Mouse (Mus musculus): Measurements from ENCODE around the gene Tmem141. TPM values are rescaled to one million over a fixed set of nuclear protein-coding genes. Genes with fewer than 3 reads are reported as not detected.

Tmem141 gene
- total RNA-seq (2014; fragmentation: Nextera tagmentation) (2.1 and 3.0 TPM in 2 replicates), total RNA-seq (2017) (3.7 and 5.9 TPM in 2 replicates)

DNA sequence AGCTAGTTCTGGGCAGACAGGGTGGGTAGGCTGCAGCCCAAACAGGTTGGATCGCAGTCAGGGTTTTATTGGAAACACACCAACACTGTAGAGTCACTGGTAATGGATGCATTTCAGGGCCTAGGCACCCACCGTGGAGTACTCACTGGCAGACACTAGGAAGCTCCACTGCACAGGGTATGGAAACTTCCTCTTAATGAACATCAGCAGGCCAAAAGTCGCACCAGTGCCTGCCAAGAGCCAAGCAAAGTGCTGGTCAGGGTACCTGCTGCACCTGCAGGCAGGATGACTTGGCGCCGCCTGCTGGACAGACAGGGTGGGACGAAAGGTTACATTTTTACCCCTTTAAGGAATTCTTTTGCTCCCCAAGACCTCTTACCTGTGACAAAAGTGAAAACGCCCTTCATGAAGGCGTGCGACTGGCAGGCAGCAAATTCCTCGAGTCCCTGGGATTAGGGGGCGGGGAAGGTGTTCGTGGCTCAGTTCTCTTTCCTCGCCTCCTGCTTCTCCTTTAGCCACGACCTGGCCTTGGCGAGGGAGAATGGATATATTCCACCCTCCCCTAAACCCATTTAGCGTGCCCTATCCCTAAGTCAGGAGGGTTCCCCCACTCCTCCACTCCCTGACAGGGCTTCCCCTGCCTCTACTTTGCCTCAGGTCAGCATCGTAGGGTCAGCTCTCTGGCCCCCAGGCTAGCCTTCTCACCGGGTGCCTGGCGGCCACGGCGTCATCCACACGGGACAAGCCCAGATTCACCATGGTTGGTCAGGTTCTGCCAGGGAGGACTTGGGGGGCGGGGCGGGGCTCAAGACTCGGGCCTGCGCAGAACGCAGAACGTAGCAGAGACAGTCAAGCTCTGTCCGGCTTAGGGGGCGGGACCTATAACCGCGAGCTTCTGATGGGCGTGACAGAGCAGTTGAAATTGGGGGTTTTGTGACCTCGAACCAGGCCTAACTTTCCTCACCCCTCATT lies at the start of gene Tmem141:
Gene Tmem141, minus strand, starts transcription at position 777 of the 972 bp plus-strand sequence.
- peak; percentile 90 for ATAC-seq (replicated peaks; ENCODE audit: low FRiP score, low TSS enrichment, poor library complexity, severe bottlenecking)

DNA sequence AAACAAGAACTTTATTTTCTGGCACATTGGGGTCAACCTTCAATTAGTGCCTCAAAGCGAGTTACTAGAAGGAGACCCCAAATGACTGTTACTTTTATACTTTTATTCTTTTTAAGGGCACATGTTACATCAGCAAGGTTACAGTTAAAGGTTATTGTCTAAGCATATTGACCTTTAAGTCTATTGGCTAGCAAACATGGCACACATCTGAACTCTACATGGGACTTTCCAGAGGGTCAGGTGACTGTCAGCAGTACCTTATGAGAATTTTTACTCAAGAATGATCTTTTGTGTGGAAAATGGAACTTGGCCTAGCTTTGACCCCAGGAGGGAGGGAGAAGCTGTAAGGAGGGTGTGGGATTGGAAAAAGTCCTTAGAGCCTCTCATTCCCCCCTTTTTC lies 44.7 kb upstream of the Tmem141 start:
- no peak for ATAC-seq (replicated peaks; ENCODE audit: low FRiP score, low TSS enrichment, poor library complexity, severe bottlenecking)

DNA sequence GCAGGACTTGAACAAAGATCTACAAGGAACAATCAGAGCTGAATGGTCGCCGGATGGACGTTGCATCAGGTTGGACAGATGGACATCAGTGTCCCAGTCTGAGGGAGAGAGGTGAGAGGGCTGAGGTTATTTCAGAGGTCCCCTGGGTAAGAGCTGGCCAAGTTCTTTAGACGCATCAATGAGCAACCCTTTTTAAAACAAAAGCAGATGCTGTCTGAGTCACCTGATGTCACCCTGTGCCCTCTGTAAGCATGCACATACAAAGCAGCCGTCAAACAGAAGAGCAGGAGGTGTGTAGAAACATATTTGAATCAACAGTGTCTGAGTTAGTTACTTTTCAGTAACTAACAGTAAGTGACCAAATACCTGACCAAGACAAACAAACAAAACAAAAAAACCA lies 42.3 kb upstream of the Tmem141 start:
- ATAC-seq (replicated peaks; ENCODE audit: low FRiP score, low TSS enrichment, poor library complexity, severe bottlenecking) = no peak

DNA sequence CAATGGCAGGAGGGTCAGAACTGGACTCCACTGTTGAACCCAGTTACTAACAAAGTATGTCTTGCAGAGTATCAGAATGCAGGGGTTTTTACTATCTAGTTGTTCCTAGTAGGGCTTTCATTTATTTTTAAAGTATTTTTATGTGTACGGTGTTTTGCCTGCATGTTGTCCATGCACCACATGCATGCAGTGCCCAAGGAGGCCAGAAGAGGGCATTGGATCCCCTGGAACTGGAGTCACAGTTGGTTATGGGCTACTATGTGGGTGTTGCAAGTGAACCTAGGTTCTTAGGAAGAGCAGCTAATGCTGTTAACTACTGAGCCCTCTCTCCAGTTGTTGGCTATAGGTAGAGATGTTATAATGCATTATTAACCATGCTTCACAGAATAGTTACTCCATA lies 41.7 kb upstream of the Tmem141 start:
- no peak for ATAC-seq (replicated peaks; ENCODE audit: low FRiP score, low TSS enrichment, poor library complexity, severe bottlenecking)

DNA sequence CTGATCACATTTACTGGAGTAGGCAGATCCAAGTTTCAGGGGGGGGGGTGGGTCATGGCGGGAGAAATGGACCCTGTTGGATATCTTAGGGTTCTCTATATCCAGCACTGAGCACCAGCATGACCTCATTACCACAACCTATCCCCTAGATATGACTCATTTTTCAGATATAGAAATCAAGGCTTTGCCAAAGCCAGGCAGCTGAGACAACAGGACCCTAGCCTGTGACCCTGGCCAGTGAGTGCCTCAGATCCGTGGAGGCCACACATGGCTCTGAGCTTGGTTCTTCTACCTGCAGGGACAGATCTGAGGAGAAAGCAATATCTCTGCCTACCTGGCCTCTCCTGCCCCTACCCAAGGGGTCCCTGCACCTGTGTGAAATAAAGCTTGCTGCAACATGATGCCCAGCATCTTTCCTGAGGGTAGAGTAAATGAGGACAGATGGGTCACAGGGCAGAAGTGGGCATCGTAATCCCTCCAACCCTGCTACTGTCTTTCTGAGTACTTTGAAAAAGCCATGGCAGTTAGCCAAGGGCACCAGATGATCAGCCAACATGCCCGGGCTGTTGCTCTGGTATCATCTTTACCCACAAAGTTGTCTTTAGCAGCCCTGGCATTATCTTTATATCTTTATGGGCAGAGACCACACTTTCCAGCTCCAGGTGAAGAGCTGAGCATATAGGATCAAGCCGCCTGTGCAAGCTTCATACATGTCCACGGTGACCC lies 39.6 kb upstream of the Tmem141 start:
- no peak for ATAC-seq (replicated peaks; ENCODE audit: low FRiP score, low TSS enrichment, poor library complexity, severe bottlenecking)

DNA sequence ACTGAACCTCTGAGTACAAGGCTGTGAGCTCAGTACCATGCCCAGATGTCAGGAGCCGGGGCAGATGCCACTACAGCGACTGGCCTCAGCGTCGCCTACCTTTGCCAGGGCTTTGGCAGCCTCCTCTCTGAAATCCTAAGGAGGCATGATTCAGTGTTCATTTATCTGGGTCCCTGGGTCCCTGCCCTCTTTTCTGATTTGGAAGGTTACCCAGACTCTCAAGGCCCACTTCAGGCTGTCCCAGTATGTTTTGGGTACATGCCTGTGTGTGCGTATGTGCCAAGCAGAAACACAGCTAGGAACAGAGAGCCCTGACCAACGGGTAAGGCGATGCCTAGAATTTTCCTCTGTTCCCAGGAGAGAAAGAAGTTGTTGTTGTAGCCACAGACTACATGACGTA lies 38.5 kb upstream of the Tmem141 start:
- ATAC-seq (replicated peaks; ENCODE audit: low FRiP score, low TSS enrichment, poor library complexity, severe bottlenecking) = no peak

DNA sequence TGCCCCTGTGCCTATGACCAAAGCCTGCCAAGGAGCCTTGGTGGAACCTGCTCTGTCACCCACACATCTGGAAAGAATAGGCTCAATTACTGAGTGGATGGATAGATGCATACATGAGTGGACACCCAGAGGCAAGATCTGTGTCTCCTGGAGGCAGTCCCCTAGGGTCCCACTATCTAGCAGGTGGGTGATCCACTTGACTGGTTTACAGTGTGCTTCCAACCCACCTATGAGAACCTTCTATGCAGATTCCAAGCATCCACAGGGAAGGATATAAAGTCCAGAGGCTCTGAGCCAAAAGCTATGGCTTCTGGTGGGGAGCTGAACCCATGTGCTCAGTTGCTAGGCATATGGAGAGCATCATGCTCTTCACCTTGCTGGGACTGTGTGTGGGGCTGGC lies 35.8 kb upstream of the Tmem141 start, which contains the start of gene Lcn5:
Gene Lcn5, plus strand, starts transcription at position 301 of the 400 bp plus-strand sequence.
- no peak for ATAC-seq (replicated peaks; ENCODE audit: low FRiP score, low TSS enrichment, poor library complexity, severe bottlenecking)

DNA sequence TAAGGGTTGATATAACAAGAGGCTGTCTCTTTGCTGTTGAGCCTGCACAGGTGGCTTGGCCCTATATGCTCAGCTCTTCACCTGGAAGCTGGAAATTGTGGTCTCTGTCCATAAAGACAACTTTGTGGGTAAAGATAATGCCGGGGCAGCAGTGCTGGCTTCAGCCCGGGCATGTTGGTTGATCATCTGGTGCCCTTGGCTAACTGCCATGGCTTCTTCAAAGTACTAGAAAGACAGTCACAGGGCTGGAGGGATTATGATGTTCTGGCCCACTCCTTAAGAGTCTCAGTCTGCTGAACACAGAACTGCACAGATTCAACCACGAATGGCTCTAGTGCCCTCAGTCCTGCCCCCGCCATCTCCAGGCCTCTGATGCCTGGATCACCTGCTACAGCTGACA lies 35.4 kb upstream of the Tmem141 start:
- ATAC-seq (replicated peaks; ENCODE audit: low FRiP score, low TSS enrichment, poor library complexity, severe bottlenecking) = no peak

DNA sequence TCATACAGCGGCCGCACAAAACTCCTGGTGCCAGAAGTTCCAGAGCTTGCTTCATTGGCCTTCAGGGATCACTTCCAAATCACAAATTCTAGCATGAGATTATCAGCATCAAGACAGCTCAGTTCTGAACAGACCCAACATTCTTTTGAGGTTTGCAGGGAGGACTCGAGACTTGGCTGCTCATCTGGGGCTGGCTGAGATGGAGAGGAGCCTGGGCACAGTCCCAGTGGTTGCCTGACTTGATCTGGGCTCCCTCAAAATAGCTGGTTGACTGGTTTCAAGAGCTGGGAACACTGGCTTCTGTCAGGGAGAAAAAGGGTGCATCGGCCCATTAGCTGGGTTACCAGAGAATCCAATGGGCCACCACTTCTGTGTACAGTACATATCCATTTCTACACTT lies 34.9 kb upstream of the Tmem141 start:
- ATAC-seq (replicated peaks; ENCODE audit: low FRiP score, low TSS enrichment, poor library complexity, severe bottlenecking) = no peak

DNA sequence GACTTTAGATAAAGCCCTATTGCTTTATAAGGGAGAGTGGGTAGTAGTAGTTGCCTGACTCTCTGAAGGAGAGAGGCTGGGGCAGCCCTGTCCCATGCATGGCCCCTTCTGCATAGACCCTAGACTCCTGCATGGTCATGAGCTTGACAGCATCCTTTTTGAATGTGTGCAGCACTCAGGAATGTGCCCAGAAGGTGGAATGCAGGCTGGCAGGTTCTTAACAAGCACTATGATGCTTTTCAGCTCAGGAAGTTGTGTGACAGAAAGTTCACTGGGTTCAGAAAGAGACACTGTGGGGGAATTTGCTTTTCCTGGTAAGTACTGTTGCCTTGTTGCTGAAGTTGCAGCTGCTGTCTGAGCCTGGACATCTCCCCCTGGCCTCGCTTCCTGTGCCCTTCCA lies 32.7 kb upstream of the Tmem141 start:
- ATAC-seq (replicated peaks; ENCODE audit: low FRiP score, low TSS enrichment, poor library complexity, severe bottlenecking) = no peak

DNA sequence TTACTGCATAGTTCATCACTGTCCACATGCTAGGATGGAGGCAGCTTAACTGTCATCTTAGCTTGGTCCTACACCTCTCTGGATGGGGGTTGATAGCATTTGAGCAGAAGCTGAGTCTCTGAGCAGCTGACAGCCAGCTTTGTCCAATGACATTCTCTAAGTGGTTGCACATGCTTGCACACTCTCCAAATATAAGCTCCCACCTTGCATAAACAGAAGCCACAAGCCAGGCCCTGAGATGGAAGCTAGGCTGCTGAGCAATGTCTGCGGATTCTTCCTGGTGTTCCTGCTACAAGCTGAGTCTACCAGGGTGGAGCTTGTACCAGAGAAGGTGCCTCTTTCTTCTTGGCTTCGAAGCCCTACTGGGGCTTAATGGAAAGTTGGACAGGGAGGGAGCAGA lies 31.1 kb upstream of the Tmem141 start, which contains the start of gene Lcn8:
Gene Lcn8, plus strand, starts transcription at position 219 of the 400 bp plus-strand sequence.
- no peak for ATAC-seq (replicated peaks; ENCODE audit: low FRiP score, low TSS enrichment, poor library complexity, severe bottlenecking)

DNA sequence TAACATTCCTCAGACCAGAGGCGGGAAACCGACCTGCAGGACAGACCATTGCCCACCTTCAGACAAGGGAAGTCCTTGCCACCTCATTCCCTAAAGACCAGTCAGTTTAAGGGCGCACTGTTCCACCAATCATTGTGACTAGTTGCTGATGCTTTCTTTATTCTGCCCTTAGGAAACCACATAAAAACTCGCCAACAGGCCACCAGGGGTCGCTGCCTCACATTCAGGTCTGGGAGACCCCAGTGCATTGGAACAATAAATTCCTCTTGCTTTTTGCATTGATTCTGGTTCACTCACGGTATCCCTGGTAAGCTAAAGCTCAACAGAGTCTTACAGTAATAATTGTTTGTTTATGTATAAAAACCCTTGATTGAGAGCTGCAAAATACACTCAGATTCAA lies 18.1 kb upstream of the Tmem141 start:
- ATAC-seq (replicated peaks; ENCODE audit: low FRiP score, low TSS enrichment, poor library complexity, severe bottlenecking) = peak; percentile 61; the same call in 1 of the 2 replicates

DNA sequence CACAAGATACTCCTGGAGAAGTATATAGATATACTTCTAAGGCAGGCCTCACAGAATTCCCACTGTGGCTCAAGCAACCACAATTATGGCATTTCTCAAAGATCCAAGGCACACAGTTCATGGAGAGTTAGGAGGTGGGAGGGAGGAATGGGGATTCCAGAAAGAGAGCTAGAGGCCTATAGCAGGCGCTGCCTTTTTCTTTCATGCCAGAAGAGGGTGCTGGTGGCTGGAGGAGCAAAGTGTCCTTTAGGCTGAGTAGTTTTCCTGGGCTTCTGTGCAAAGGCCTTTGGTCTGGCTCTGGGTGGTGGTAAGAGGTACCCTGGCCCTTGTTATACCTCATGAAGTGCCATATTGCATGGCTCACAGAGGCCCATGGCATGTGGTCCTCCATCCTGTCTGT lies 12.2 kb upstream of the Tmem141 start:
- ATAC-seq (replicated peaks; ENCODE audit: low FRiP score, low TSS enrichment, poor library complexity, severe bottlenecking) = no peak

DNA sequence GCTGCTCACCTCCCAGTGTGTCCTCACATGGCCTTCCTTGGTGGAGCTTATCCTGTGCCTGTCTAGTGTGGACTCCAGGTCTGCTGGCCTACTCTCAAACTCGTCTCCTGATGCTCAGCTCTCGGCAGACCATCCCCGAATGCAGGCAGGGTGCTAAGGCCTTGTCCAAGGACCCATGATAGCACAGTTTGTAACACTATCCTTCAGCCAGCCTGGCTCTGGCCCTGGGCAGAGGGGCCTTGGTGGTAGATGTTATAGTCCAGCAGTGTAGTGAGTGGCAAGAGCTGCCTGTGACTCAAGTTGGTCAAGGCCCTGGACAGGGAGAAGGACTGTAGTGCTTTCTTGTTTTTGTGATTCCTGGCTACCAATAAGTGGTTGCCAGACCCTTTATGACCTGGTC lies 11.8 kb upstream of the Tmem141 start:
- ATAC-seq (replicated peaks; ENCODE audit: low FRiP score, low TSS enrichment, poor library complexity, severe bottlenecking) = no peak

DNA sequence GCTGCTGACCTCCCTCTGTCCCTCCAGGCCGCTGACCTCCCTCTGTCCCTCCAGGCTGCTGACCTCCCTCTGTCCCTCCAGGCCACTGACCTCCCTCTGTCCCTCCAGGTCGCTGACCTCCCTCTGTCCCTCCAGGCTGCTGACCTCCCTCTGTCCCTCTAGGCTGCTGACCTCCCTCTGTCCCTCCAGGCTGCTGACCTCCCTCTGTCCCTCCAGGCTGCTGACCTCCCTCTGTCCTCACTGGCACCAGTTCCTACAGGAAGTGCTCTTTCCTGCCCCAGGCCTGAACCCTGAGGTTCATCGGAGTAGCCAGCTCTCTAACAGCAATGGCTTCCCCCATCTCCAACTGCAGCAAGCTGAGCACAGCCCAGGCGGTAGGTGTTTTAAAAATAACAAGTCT lies 6.9 kb upstream of the Tmem141 start:
- no peak for ATAC-seq (replicated peaks; ENCODE audit: low FRiP score, low TSS enrichment, poor library complexity, severe bottlenecking)

DNA sequence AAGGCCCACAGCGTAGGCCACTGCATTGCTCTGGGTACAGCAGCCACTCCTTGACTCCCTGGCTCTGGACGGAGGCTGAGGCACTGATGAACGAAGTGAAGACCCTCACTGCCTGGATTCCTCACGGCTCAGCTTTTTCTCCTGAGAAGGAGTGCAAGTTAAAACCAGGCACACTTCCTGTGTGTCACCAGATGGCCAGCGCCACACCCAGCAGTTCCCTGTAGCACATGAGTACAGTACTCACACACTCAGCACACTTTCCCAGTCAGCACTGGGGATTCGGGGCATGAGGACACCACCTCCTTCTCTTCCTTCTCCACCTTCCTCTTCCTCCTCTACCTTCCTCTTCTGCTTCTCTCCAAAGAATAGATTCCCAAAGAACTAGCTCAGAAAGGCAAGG lies 6.0 kb upstream of the Tmem141 start, which contains the start of gene Fcna:
Gene Fcna, minus strand, starts transcription at position 220 of the 400 bp plus-strand sequence.
- no peak for ATAC-seq (replicated peaks; ENCODE audit: low FRiP score, low TSS enrichment, poor library complexity, severe bottlenecking)

DNA sequence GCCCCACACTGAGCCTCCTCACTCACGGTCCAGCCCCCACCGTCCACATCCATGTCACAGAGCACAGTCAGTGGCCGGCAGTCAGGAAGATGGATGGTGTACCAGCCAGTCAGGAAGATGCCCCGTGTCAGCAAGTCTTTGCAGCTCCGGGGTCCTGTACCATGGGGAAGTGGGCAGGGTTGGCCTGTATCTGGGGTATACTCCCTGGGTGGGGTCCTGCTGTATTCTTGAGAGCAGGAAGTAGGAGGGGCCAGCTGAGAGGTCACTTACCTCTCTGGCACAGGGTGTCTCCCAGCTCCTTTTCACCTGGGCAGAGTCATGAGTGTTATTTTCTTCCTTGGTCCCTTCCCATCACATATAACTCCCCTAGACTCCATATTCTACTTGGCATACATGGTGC lies 4.2 kb upstream of the Tmem141 start:
- no peak for ATAC-seq (replicated peaks; ENCODE audit: low FRiP score, low TSS enrichment, poor library complexity, severe bottlenecking)

DNA sequence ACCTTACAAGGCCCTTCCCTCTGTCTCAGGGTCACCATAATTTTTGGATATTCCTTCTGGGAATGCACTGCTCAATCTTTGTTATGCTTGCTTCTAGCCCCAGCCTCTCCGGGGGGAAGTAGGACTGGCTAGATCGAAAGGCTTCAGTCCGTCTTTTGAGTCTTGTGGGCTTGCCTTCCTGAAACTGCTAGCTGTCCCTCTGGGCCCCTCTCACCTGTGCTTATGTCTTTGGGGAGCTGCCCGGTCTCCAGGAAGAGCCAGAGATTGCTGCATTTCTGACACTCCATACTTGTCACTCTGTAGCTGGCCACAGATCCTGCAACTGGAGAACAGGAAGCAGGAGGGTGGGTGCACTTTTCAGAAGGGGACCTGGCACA lies 965 bp downstream of the Tmem141 start:
- no peak for ATAC-seq (replicated peaks; ENCODE audit: low FRiP score, low TSS enrichment, poor library complexity, severe bottlenecking)

DNA sequence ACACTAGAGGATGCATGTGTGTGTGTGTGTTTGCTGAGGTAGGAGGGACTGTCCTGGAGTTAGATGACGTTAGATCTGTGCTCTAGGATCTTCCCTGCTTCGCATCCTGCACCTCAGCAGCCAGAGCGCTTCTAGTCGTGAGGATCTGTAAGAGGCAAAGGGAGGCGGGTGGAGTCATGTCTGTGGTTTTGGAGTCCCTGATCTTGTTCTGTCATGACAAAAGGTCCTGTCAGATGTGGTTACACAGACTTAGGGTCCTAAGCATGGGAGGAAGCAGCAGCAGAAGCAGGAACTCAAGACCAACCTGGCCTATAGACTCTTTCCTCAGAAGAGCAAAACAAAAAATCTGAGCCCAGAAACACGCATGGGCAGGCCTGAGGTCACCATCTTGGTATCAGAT lies 1.4 kb downstream of the Tmem141 start:
- ATAC-seq (replicated peaks; ENCODE audit: low FRiP score, low TSS enrichment, poor library complexity, severe bottlenecking) = no peak

DNA sequence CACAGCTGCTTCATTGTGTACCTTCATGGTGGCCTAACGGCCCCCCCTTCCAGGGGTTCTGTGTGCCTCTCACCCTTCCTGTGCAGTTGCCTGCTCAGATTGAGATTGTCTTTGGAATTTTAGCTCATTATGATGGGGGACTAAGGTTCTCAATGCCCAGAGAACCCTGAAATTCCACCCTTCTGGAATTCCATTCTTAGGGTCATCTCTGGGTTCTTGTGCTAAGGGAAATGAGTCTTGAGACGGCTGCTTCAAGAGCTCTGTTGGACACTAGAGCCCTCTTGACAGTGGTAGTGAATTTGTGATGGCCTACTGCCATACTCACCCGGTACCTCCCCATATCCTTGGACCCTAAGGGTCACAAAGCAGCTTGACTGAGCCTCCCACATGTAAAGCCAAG lies 4.2 kb downstream of the Tmem141 start, which contains the start of gene Ccdc183:
Gene Ccdc183, minus strand, starts transcription at position 101 of the 400 bp plus-strand sequence.
- ATAC-seq (replicated peaks; ENCODE audit: low FRiP score, low TSS enrichment, poor library complexity, severe bottlenecking) = no peak

Data from megakaryocyte-erythroid progenitor cell, adult 5-6 weeks (primary cell).